Mouse (Mus musculus) urinary bladder, postnatal 25 days (tissue): Measurements from ENCODE around the gene 4930402H24Rik.

Source experiments
- DNase-seq: peaks from one replicate; pipeline ENCODE4 v3.0.0; 2022; ENCODE audit warnings: low spot score

Gene 4930402H24Rik

DNA sequence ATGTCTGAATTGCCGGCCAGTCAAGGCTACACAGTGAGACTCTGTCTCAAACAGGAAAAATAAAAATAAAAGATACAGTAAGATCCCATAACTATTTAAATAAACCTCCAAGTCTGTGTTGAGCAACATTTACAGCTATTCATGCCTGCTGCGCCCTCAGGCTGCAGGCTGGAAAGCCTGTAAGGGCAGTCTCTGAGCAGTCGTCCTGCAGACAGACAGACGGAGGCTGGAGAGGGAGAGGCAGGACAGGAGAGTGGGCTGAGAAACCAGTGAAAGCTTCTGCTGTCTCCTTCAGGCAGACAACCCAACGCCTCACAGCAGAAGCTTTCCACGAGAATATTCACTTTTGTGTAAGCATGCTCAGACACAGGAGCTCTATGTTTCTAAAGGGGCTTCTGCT lies 92.5 kb downstream of the 4930402H24Rik start:
- DNase-seq: no peak

DNA sequence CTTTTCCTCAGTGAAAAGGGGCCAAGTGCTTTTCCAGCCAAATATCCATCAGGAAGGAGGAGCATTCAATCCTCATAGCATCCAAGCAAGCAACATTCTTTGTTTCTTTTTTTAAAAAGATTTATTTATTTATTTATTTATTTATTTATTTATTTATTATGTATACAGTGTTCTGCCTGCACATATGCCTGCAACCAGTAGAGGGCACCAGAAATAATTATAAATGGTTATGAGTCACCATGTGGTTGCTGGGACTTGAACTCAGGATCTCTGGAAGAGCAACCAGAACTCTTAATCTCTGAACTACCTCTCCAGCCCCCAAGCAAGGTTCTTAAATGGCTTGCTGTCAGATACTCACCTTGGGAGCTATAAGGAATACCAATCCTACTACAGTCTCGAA lies 93.7 kb downstream of the 4930402H24Rik start:
- DNase-seq: no peak

DNA sequence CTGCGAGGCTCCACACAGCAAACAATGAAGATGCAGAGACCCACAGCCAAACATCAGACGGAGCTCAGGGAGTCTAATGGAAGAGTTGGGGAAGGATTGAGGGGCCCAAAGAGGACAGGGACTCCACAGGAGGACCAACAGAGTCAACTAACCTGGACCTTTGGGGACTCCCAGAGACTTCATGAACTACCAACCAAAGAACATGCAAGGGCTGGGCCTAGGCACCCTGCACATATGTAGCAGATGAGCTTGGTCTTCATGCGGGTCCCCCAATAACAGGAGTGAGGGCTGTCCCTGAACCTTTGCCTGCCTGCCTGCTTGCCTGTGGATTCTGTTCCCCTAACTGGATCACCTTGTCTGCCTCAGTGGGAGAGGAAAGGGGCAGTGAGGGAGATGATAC lies 101.1 kb downstream of the 4930402H24Rik start:
- DNase-seq: no peak

DNA sequence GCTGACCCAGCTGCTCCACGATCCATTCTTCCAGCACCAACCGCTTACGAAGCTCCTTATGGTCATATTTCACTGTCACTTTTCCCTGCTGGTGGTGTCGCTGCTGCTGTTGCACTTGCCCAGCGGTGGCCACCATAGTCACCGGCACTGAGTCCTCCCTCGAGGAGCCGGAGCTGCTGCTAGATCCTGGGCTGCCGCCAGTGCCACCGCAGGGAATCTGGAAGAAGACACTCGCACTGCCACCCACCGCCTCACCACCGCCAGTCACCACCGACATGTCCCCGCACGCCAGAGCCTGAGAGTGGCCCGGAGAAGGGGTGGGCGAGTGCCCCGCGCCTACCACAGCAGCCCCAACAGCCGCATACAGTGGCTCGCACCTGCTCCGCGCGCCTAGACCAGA lies 102.5 kb downstream of the 4930402H24Rik start:
- DNase-seq: no peak

DNA sequence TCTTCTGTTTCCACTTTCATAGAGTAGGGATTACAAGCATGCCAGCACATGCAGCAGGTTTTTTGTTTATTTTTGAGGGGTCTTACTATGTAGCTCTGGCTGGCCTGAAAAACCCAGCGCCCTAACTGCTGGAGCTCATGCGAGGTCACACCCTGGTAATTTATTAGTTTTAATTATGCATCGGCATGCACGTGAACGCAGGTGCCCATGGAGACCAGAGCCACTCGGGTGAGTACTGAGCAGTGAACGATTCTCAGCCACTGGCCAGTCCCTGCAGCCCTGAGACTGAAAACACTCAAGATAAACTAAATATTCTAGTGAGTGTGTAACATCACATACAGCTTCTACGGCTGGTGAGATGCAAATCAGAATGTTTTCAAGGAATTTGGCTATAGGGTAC lies 110.5 kb downstream of the 4930402H24Rik start:
- DNase-seq: no peak

DNA sequence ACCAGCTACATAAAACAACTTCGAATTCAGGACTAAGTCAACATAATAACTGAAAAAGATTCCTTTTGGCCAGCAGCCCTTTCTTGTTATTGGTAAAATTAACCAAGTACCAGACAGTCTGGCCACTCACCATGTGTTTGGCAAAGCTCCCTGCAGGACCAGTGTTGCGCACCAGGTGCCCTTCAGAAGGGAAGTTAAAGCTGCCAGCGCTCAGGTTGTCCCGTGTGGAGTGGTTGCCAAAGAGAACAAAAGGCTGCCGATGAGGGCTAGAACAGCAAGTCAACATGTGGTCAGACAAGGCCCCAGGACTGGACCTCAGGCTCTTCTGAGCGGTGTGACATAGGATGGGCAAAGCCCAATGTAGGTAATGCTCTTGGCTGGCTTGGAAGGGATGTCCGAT lies 114.5 kb downstream of the 4930402H24Rik start:
- no peak for DNase-seq

DNA sequence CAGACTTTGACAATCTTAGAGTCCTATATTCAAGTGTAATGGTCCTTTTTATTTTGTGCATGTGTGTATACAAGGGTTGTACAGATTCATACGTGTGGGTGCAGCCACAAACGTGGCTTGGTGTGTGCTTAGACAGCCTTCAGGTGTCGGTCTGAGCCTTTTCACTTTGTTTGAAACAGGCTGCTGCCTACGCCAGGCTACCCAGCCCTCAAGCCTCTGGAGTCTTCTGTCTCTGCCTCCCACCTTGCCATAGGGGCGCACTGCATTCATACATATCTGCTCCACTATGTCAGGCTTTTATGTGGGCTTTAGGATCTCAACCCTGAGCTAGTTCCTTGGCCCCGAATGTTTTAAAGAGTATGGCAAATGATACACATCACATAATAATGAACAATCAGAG lies 116.6 kb downstream of the 4930402H24Rik start:
- no peak for DNase-seq

DNA sequence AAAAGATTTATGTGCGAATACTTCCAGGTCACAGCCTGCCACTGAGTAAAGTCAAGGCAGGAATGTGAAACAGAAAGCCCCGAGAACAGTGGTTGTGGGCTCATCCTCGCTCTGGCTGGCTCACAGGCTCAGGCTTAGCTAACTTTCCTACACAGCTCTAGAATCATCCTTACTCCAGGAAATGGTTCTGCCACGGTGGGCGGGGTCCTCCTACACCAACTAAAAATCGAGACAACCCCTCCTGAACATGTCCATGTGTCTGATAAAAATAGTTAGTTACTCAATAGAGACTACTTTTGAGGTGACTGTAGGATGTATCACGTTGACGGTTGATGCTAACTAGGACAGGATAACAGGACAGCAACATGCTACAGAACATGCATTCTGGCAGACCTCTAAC lies 117.2 kb downstream of the 4930402H24Rik start:
- DNase-seq: no peak

DNA sequence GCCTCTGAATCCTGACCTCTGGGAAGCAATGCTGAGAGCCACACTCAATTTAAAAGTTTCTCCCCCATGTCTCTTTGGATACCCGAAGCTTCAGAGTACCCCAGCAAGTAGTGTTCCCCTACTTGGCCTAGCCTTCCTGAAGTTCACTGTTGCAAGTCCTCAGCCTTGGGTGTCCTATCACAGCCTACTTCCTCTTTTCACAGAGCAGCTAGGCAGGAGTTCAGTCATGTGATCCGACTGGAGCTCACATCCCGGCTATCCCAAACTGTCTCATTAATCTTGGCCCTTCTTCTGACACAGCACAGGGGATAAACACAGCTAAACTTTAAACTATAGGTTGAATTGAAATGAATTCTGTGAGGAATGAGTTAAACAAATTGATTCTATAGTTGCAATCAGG lies 121.3 kb downstream of the 4930402H24Rik start:
- DNase-seq: no peak

DNA sequence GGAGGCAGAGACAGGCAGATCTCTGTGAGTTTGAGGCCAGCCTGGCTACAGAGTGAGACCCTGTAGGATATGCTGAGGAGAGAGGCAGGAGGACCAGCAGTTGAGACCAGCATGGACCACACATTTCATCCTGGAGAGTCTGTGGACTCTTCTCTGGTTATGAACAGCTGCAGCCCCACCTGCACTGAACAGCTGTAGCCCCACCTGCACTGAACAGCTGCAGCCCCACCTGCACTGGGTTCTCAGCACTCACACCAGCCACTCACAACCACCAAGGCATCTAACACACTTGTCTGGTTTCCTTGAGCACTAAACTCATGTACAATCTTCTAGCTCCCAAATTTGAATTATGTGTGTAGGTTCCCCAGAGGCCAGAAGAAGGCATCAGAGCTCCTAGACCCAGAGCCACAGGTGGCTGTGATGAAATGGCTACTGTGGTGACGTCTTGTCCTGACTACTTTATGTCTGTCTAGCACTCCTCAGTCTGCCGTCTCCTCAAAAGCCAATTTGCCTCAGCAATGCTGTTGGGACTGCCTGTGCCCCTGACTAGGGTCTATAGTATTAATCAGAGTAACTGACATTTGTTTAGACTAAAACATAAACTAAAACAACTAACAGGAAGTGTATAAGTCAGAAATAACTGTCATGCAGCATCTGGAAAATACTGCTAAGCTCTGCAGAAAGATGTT lies 125.4 kb downstream of the 4930402H24Rik start:
- DNase-seq: no peak

DNA sequence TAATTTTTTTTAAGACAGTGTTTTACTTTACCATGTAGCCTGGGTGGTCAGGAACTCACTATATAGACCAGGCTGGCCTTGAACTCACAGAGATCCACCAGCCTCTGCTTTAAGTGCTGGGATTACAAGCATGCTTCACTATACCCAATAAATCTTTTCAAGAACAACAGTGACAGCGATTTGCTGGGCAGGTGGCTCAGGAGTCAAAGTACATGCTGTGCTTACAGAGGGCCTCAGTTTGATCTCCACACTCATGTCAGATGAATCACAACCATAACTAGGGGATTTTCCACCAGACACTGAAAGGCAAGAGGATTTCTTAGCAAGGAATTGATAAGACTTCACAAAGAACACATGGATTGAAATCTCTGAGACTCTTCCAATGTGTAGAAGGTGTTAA lies 126.3 kb downstream of the 4930402H24Rik start:
- DNase-seq: no peak

DNA sequence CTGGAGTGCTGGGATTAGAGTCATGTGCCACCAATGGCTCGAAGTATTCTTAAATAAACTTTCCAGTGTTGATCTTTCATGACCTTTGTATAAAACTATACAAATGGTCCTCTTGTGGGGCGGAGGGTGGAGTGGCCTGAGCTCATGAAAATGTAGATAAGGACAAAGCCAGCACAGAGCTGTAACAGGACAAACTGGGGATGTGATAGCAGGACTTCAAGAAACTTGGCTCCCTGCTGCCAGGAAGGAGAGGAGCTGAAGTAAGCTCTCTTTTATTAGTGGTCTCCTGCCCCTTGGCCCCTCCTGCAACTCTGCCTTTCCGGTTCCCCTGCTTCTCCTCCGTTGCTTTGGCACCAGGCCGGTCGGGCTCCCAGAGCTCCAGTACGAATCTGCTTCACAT lies 129.6 kb downstream of the 4930402H24Rik start:
- DNase-seq: no peak

DNA sequence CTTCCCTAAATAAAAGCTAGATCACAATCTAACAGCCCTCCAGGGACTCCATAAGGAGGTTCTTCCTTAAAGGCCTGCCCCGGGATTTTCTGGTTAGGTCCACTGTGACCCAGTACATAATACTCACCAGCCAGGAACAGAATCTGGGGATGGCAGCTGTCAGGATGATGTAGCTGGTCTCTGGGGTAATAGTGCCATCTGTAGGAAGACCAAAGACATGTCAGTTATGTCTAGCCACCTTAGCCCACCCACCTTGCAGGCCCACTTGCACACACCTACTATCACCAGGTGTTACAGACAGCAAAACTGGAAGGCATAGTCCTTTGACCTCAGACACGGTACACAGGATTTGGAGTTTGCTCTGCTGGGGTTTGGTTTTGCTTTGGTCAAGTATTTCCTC lies 138.7 kb downstream of the 4930402H24Rik start:
- no peak for DNase-seq

DNA sequence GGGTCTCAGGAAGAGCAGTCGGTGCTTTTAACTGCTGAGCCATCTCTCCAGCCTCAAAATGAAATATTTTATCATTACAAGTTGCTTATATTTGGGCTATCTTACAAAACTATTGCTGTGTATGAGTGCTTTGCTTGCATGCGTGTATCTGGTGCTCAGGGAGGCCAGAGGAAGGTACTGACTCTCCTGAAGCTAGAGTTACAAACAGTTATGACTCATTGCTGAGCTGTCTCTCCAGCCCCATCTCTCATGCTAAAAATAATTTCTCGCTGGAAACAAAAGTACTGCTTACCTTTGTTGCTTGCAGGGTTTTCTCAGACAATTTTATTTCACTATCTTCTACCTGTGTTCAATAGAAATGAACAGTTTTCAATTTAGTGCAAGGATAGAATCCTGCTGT lies 140.8 kb downstream of the 4930402H24Rik start:
- no peak for DNase-seq

DNA sequence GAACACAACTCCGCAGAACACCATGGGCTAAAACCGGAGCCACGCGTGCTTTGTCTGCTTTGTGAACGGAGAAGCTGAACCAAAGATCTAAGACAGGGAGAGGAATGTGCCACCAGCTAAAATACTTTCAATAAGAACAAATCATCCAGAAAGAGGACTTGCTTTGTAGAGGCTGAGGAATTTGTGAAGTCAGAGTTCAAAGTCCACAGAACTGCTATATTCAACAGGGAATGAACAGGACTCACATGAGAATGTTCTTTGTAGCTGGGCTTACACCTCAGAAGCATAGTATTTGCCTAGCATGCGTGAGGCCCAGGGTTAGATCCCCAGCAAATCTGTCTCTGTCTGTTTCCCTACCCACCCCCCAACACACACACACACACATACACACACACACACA lies 145.3 kb downstream of the 4930402H24Rik start:
- DNase-seq: no peak

DNA sequence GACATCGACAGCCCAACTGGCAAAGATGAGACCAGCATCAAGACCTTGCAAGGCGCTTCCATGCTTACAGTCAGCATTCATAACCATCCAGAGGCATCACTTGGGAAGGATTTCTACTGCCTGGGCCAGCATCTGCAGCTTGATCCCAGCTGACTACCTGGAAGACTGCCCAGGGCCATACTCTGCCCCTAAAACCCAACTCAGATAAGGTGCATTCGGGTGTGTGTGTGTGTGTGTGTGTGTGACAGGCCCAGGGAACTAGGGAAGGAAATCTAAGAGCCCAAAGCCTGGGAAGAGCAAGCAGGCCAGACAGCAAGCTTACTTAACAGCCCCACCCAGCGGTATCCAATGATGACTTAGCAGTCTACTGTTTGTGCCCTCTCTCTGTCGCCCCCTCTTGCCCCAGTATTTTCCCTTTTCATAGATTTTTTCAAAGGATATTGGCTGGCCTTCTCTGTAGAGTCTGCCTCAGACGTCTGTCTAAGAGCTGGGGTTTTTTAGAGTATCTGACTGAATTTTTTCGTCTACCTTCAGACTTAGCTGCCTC lies 151.1 kb downstream of the 4930402H24Rik start:
- DNase-seq: no peak

DNA sequence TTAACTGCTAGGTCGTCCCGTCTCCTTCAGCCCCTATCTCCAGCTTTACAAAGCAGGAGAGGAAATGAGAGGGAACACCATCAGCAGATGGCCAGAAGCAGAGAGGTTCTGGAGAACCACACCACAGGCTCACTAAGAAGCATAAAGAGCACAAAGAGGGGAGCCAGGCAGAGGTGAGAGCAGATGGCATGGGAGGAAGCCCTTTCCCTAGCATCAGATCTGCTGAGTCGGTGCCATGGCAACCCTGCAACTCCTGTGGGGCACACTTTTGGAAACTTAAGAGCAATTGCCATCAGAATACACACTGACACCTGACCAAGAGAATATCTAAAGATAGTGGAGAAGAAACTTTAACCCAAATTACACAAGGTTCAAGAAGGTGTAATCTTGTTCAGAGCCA lies 151.6 kb downstream of the 4930402H24Rik start:
- DNase-seq: no peak

DNA sequence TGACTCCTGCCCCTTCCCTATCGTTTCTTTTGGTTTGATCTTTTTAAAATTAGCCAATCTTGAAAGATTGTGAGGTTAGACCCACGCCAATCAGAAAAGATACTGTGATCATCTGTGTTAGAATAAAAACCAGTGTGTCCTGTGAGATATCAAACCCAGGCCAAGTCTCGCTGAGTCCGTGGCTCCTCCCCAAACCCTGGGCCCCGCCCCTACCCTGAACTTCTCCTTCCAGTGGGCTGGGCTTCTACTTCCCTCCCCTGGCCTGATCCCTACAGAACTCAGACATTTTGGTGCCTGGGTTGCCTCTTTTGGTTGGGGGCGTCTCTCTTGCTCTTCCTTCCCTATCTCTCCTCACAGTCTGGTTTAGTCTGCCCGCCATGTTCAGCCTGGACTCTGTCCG lies 155.8 kb downstream of the 4930402H24Rik start:
- no peak for DNase-seq

DNA sequence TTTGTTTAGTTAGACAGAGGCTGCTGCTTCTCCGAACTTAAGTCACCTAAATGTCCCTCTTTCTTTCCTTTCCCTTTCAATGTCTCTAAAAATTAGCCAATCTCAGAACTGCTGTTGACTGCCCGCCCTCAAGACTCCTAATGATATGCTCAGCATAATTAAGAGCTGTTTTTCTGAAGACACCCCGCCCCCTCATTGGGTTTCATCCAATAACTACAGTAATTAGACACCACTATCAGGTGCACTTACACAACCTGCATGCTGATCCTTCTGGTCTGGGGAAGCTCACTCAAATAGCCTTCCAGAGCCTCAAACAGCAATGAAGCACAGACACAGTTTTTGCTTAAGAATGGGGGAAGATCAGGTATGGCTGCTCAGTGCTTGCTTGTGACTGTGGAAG lies 156.5 kb downstream of the 4930402H24Rik start:
- DNase-seq: no peak

DNA sequence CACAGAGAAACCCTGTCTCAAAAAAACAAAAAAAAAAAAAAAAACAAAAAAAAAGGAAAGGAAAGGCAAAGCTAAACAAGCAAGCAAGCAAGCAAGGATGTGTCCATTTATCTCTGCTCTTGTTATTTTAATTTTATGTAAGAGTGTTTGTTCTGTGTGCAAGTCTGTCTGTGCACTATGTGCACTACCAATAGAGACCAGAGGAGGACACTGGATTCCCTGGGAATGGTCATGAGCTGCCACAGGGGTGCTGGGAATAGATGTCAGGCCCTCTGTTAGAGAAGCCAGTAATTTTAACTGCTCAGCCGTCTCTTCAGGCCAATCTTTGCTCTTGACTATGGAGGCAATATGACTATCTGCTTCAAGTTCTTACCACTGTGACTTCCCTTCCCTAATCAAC lies 162.6 kb downstream of the 4930402H24Rik start:
- DNase-seq: no peak

DNA sequence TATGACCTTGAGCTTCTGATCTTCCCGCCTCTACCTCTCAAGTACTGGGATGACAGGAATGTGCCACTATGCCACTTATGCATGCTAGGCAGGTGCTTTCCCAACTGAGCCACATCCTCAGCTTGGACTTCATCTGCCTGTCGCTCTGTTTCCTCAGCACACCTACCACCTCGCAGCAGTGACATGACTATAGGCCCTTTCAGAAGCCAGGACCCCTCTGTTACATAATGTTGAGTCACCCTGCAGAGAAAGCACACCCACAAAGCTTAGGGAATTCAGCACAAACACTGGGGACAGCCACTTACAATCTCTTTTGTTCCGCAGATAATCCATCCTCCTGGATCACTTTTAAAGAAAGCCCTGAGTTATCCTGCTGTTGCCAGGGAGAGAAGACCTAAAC lies 166.1 kb downstream of the 4930402H24Rik start:
- DNase-seq: no peak

DNA sequence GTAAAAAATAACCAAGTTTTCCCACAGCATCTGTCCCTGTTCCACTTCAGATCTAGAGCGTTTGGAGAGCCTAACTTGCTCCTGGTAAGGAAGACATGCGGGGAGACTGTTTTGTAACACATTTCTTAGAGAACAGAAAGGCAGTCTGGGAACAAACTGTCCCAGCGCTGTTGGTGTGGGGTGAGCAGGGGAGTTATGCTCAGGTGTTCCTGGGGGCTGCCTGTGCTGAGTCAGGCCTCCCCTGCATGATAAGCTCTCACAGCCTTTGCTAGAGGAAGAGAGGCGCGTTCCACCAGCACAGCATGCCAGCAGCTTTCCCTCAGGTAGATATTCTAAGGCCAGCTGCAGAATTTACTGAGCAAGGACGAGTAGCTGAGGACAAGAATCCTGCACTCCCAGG lies 168.2 kb downstream of the 4930402H24Rik start:
- no peak for DNase-seq

DNA sequence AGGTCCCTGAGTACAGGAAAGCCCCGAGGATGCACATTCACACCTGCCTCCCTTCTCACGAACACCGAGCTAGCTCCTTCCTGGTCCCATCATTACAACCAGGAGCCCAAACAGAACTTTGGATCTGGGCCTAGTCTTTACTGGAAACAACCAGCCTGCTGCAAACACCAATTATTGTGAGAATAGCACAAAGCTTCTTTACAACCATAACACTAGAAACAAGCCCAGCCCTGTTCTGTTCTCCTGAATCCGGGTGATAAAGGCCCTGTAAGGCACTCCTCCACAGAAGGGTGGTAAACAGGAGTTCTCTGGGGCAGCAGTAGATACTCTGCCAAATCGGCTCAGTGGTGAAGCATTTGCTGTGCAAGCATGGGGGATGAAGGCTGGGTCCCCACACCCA lies 170.9 kb downstream of the 4930402H24Rik start:
- DNase-seq: no peak

DNA sequence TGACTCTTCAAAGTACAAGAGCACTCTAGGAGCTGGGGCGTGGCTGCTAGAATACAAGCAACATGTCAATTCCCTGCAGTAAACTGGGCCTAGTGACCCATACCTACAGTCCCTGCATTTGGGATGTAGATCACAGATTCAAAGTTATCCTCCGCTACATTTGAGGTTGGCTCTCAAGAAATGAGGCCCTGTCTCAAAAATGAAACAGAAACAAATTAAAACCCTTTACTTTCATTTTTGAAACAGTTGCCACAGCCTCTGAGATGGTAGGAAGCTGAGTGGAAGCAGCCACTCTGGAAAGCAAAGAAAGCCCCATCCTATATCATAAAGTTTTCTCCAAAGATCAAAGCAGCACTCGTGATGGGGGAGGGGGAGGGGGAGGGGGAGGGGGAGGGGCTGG lies 172.8 kb downstream of the 4930402H24Rik start:
- DNase-seq: no peak
